Mouse (Mus musculus) limb, embryonic 13.5 days (tissue): ENCODE measurements at regions not wholly inside any gene's neighbourhood (a gene's known extent, or its start where the extent isn't known, plus 50 kb on each side); places are given as distances from the start of the nearest gene placed in this dataset.

Source experiments
- ATAC-seq: fragments of 200-750 bp; cut with Nextera tagmentation; 2 replicates; pipeline ENCODE4 v1.8.0; 2017; ENCODE audit warnings: low read depth, moderate number of reproducible peaks, moderate TSS enrichment; ENCODE audit not compliant: low FRiP score
- H3K27ac ChIP-seq: fragments of 300-500 bp; sonication (generic); 2 replicates; pipeline ENCODE4 v1.5.1; 2015; ENCODE audit warnings: inconsistent platforms, mild to moderate bottlenecking, moderate library complexity
- H3K27me3 ChIP-seq: fragments of 300-500 bp; sonication (generic); 2 replicates; pipeline ENCODE4 v1.6.1; 2015; ENCODE audit warnings: mild to moderate bottlenecking, inconsistent platforms
- H3K36me3 ChIP-seq: fragments of 300-500 bp; sonication (generic); 2 replicates; pipeline ENCODE4 v1.6.1; 2015; ENCODE audit warnings: inconsistent platforms, mild to moderate bottlenecking, moderate library complexity
- H3K4me1 ChIP-seq: fragments of 300-500 bp; sonication (generic); 2 replicates; pipeline ENCODE4 v1.6.1; 2015; ENCODE audit warnings: inconsistent platforms
- H3K4me2 ChIP-seq: fragments of 300-500 bp; sonication (generic); replicated peaks from 2 replicates; pipeline ENCODE4 v1.6.1; 2015; ENCODE audit warnings: inconsistent platforms, mild to moderate bottlenecking, moderate library complexity
- H3K4me3 ChIP-seq: fragments of 300-500 bp; sonication (generic); 2 replicates; pipeline ENCODE4 v1.5.1; 2015; ENCODE audit warnings: moderate library complexity, mild to moderate bottlenecking, inconsistent platforms
- H3K9ac ChIP-seq: fragments of 300-500 bp; sonication (generic); 2 replicates; pipeline ENCODE4 v1.6.1; 2015; ENCODE audit warnings: mild to moderate bottlenecking, inconsistent platforms
- H3K9me3 ChIP-seq: fragments of 300-500 bp; sonication (generic); 2 replicates; pipeline ENCODE4 v1.6.1; 2016; ENCODE audit warnings: inconsistent platforms
- WGBS: fragments of 180-500 bp; shearing (Covaris S2); methylation state at CpG from one replicate; pipeline ENCODE4 v1.1.7; 2015; 5-methylcytosine and 5-hydroxymethylcytosine counted together

DNA sequence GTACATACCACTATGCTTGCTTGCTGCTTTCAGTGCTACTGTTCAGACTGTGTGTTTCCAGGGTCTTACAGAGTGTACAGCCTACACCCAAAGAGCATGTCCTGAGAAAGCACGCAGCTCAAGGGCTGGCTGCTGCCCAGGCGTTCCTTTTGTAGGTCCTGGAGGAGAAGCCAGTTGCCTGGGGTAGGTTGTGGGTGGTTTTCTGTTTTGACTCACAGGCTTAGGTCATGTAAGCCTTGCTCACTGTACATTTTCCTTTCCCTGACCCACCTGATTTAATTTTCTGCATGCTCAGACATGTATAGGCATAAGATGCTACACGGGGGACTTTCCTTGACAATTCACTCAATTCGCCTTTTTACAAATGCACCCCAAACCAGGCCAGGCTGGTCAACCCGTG, 172.9 kb upstream of the Wdfy3 start:
- H3K9me3 ChIP-seq, result no peaks in the 10 kb centered on the region
- no peak overlapping the region for H3K4me2 ChIP-seq
- WGBS, result 73% methylated on average over 5 of the region's 5 CpGs
- 0 out of 2 replicates have a peak, but pooled peaks cover under 1% of the 10 kb centered on the region for H3K27me3 ChIP-seq
- no peak for ATAC-seq
- no peak overlapping the region for H3K27ac ChIP-seq
- no peaks in the 10 kb centered on the region for H3K4me1 ChIP-seq
- no peak overlapping the region for H3K9ac ChIP-seq
- H3K36me3 ChIP-seq, result no peaks in the 10 kb centered on the region
- no peak overlapping the region for H3K4me3 ChIP-seq

DNA sequence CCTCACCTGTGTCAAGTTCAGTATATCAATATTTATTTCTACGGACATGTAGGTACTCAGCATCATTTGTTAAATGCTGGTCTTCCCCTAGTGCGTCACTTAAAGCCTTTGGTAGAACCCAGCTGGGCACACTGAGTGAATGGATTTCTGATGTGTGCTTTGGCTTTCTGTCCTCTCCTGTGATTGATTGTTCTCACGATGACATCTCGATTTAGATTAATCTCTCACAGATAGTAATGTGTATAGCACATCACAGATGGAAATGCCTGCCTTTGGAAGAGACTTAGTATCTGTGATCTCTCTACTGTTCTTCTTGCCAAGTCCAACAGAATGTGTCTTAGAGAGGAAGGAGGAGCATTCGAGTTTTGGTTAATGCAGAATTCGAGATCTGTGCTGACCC, 175.0 kb upstream of the Wdfy3 start:
- 0 out of 2 replicates have a peak, but pooled peaks cover 3% of the 10 kb centered on the region for H3K27me3 ChIP-seq
- H3K4me2 ChIP-seq, result no peak overlapping the region
- no peak overlapping the region for H3K27ac ChIP-seq
- no peaks in the 10 kb centered on the region for H3K9me3 ChIP-seq
- H3K36me3 ChIP-seq, result no peaks in the 10 kb centered on the region
- H3K4me3 ChIP-seq, result no peak overlapping the region
- no peak overlapping the region for H3K9ac ChIP-seq
- 86% methylated on average over 6 of the region's 6 CpGs for WGBS
- no peaks in the 10 kb centered on the region for H3K4me1 ChIP-seq
- ATAC-seq, result no peak

GRCm38 (mm10) chr5:102248747-102249146, 179.0 kb upstream of the Wdfy3 start:
- H3K27ac ChIP-seq, result no peak overlapping the region
- no peaks in the 10 kb centered on the region for H3K36me3 ChIP-seq
- no peaks in the 10 kb centered on the region for H3K4me1 ChIP-seq
- no peak overlapping the region for H3K9ac ChIP-seq
- H3K4me2 ChIP-seq, result no peak overlapping the region
- no peak overlapping the region for H3K4me3 ChIP-seq
- ATAC-seq, result no peak
- 0 out of 2 replicates have a peak, but pooled peaks cover 3% of the 10 kb centered on the region for H3K27me3 ChIP-seq
- WGBS, result 86% methylated on average over 5 of the region's 5 CpGs
- H3K9me3 ChIP-seq, result no peaks in the 10 kb centered on the region

- no peak for ATAC-seq
- 85% methylated on average over 7 of the region's 7 CpGs for WGBS
- H3K9ac ChIP-seq, result no peak overlapping the region
- H3K4me3 ChIP-seq, result no peak overlapping the region
- H3K9me3 ChIP-seq, result no peaks in the 10 kb centered on the region
- H3K27me3 ChIP-seq, result 0 out of 2 replicates have a peak, but pooled peaks cover 3% of the 10 kb centered on the region
- no peak overlapping the region for H3K27ac ChIP-seq
- no peak overlapping the region for H3K4me2 ChIP-seq
- no peaks in the 10 kb centered on the region for H3K4me1 ChIP-seq
- no peaks in the 10 kb centered on the region for H3K36me3 ChIP-seq
Observed at GRCm38 (mm10) chr5:102251076-102251475, 181.4 kb upstream of the Wdfy3 start.

- no peak overlapping the region for H3K9ac ChIP-seq
- no peaks in the 10 kb centered on the region for H3K9me3 ChIP-seq
- peaks cover 4% of the 10 kb centered on the region; the same call in 1 of the 2 replicates for H3K4me1 ChIP-seq
- no peaks in the 10 kb centered on the region; the same call in 1 of the 2 replicates for H3K27me3 ChIP-seq
- H3K4me2 ChIP-seq, result no peak overlapping the region
- 69% methylated on average over 2 of the region's 2 CpGs for WGBS
- H3K27ac ChIP-seq, result no peak overlapping the region
- no peak overlapping the region for H3K4me3 ChIP-seq
- no peak for ATAC-seq
- no peaks in the 10 kb centered on the region for H3K36me3 ChIP-seq
Observed at GRCm38 (mm10) chr5:102253786-102254185, 184.1 kb upstream of the Wdfy3 start.

GRCm38 (mm10) chr5:102257104-102257503, 187.4 kb upstream of the Wdfy3 start:
- Histone ChIP-seq H3K4me3 (no peak overlapping the region), H3K9me3 (no peaks in the 10 kb centered on the region), H3K9ac (no peak overlapping the region), H3K4me1 (peaks cover 4% of the 10 kb centered on the region; the same call in 1 of the 2 replicates), H3K36me3 (no peaks in the 10 kb centered on the region), H3K27me3 (no peaks in the 10 kb centered on the region; the same call in 1 of the 2 replicates), H3K27ac (no peak overlapping the region), H3K4me2 (no peak overlapping the region)
- WGBS, result 48% methylated on average over 2 of the region's 2 CpGs
- ATAC-seq, result no peak

DNA sequence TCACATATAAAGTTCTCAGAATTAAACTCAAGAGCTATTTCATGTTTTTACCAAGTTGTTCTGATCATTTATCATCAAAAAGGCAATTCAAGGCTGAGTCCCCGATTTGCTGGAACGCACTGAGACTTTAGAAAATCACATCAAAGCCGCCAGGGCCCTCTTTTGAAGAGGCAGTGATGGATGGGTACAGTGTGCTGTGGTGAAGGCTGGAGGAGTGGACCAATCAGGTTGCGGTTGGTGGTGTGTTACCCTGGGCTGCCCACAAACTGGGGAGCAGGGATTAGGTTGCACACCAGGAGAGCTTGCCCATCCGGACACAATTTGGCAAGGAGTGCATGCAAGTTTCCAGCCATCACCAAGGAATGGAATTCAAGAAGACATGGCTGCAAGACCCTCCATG, 191.9 kb upstream of the Wdfy3 start:
- H3K27me3 ChIP-seq, result no peaks in the 10 kb centered on the region; the same call in 1 of the 2 replicates
- WGBS, result 69% methylated on average over 5 of the region's 5 CpGs

GRCm38 (mm10) chr5:102266451-102266850, 196.7 kb upstream of the Wdfy3 start:
- Histone ChIP-seq H3K9ac (no peak overlapping the region), H3K4me3 (no peak overlapping the region), H3K4me2 (no peak overlapping the region), H3K9me3 (no peaks in the 10 kb centered on the region), H3K36me3 (no peaks in the 10 kb centered on the region), H3K4me1 (peaks cover 16% of the 10 kb centered on the region), H3K27me3 (no peaks in the 10 kb centered on the region), H3K27ac (peak overlapping the region; percentile 39; the same call in 1 of the 2 replicates)
- WGBS, result 59% methylated on average over 11 of the region's 11 CpGs
- ATAC-seq, result no peak; the same call in 1 of the 2 replicates

More for the DNA sequence above, 191.9 kb upstream of the Wdfy3 start:
- H3K4me1 ChIP-seq, result peaks cover 7% of the 10 kb centered on the region
- ATAC-seq, result no peak
- no peaks in the 10 kb centered on the region for H3K9me3 ChIP-seq
- H3K4me3 ChIP-seq, result no peak overlapping the region
- H3K36me3 ChIP-seq, result no peaks in the 10 kb centered on the region
- H3K9ac ChIP-seq, result no peak overlapping the region
- H3K27ac ChIP-seq, result no peak overlapping the region
- H3K4me2 ChIP-seq, result no peak overlapping the region

- 48% methylated on average over 3 of the region's 3 CpGs for WGBS
- no peak for ATAC-seq
Observed at GRCm38 (mm10) chr5:102267150-102267549, 197.4 kb upstream of the Wdfy3 start.

DNA sequence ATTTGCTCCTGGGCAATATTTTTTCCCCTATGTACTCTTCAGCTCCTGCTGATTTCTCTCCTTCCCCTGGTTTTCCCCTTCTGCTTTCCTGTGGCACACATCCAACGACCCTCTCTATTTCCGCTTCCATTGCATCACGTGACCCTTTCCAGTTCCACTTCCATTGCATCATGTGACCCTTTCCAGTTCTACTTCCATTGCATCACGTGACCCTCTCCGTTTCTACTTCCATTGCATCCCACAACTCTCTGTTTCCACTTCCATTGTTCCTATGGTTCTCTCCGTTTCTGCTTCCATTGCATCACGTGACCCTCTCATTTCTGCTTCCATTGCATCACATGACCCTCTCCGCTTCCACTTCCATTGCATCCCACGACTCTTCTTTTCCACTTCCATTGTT, 199.5 kb upstream of the Wdfy3 start:
- H3K9me3 ChIP-seq, result no peaks in the 10 kb centered on the region
- ATAC-seq, result no peak
- H3K4me2 ChIP-seq, result no peak overlapping the region
- WGBS, result 90% methylated on average over 9 of the region's 9 CpGs
- H3K9ac ChIP-seq, result no peak overlapping the region
- H3K4me3 ChIP-seq, result no peak overlapping the region
- peaks cover 16% of the 10 kb centered on the region for H3K4me1 ChIP-seq
- no peaks in the 10 kb centered on the region for H3K36me3 ChIP-seq
- H3K27me3 ChIP-seq, result no peaks in the 10 kb centered on the region
- H3K27ac ChIP-seq, result no peak overlapping the region

More at GRCm38 (mm10) chr5:102267150-102267549, 197.4 kb upstream of the Wdfy3 start:
- H3K27ac ChIP-seq, result no peak overlapping the region
- no peak overlapping the region for H3K4me3 ChIP-seq
- peaks cover 16% of the 10 kb centered on the region for H3K4me1 ChIP-seq
- no peak overlapping the region for H3K9ac ChIP-seq
- no peak overlapping the region for H3K4me2 ChIP-seq
- H3K27me3 ChIP-seq, result no peaks in the 10 kb centered on the region
- H3K9me3 ChIP-seq, result no peaks in the 10 kb centered on the region
- H3K36me3 ChIP-seq, result no peaks in the 10 kb centered on the region

- Histone ChIP-seq H3K27me3 (no peaks in the 10 kb centered on the region), H3K36me3 (no peaks in the 10 kb centered on the region), H3K27ac (no peak overlapping the region), H3K4me1 (no peaks in the 10 kb centered on the region), H3K9ac (no peak overlapping the region), H3K9me3 (peaks cover 3% of the 10 kb centered on the region; the same call in 1 of the 2 replicates), H3K4me2 (no peak overlapping the region), H3K4me3 (no peak overlapping the region)
- 87% methylated on average over 3 of the region's 3 CpGs for whole genome bisulfite sequencing
- no peak for ATAC-seq
Observed at GRCm38 (mm10) chr5:102275621-102276020, 205.6 kb upstream of the Arhgap24 start.

DNA sequence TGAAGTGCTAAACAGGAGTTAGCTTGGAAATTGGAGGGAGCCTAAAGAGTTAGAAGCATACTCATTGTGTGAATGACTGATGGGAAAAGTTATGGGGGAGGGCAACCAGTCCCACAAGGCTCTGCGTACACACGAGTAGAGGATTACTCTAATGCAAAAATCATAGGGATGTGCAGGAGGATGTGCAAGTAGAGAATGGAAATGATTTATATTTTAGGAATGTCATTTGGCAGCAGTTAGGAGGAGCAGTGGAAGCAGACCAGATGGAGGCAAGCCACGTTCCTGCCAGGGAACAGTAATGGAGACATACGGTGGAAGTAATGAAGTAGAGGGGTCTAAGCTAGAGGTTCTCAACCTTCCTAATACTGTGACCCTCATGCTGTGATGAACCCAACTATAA, 194.1 kb upstream of the Arhgap24 start:
- no peak overlapping the region for H3K27ac ChIP-seq
- ATAC-seq, result no peak
- no peak overlapping the region for H3K9ac ChIP-seq
- WGBS, result 70% methylated on average over 4 of the region's 4 CpGs
- no peaks in the 10 kb centered on the region for H3K4me1 ChIP-seq
- H3K4me2 ChIP-seq, result no peak overlapping the region
- H3K4me3 ChIP-seq, result no peak overlapping the region
- H3K36me3 ChIP-seq, result no peaks in the 10 kb centered on the region
- H3K9me3 ChIP-seq, result no peaks in the 10 kb centered on the region
- H3K27me3 ChIP-seq, result no peaks in the 10 kb centered on the region

DNA sequence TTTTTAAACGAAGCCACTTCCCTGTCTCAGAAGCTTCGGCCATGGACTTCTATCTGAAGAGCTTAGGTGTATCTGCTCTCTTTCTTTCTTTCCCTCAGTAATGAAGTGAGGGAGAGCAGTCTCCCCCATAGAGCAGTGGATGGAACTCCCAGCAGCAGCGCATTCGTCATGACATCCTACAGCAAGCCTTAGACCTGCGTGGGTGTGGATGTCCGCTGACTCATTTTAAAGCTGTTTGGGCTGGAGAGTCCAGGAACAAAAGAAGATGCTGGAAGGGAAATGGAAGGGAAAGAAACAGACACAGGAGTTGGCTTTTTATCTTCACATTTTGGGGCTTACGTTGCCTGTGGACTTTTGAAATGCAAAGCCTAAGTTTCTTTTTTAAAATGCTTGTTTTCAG, 190.3 kb upstream of the Arhgap24 start:
- 88% methylated on average over 7 of the region's 7 CpGs for WGBS
- ATAC-seq, result no peak
- Histone ChIP-seq H3K9me3 (no peaks in the 10 kb centered on the region), H3K27me3 (no peaks in the 10 kb centered on the region), H3K4me3 (no peak overlapping the region), H3K9ac (no peak overlapping the region), H3K4me2 (no peak overlapping the region), H3K4me1 (no peaks in the 10 kb centered on the region), H3K36me3 (no peaks in the 10 kb centered on the region), H3K27ac (no peak overlapping the region)
